Mouse (Mus musculus) intestine, embryonic 16.5 days (tissue): ENCODE measurements around the gene Zfp296. TPM values are rescaled to one million over a fixed set of nuclear protein-coding genes. Genes with fewer than 3 reads are reported as not detected.

Experiments used
- ATAC-seq: fragments of 200-750 bp; cut with Nextera tagmentation; 2 replicates; pipeline ENCODE4 v1.8.0; 2017; ENCODE audit warnings: moderate TSS enrichment, moderate library complexity
- H3K27ac ChIP-seq: fragments of 300-500 bp; sonication (generic); 2 replicates; pipeline ENCODE4 v1.5.1; 2014; ENCODE audit warnings: mild to moderate bottlenecking, low read length
- H3K27me3 ChIP-seq: fragments of 300-500 bp; sonication (generic); replicated peaks from 2 replicates; pipeline ENCODE4 v1.6.1; 2014; ENCODE audit warnings: low read length, control low read depth, mixed read lengths; ENCODE audit not compliant: control insufficient read depth, insufficient read depth
- H3K36me3 ChIP-seq: fragments of 300-500 bp; sonication (generic); 2 replicates; pipeline ENCODE4 v1.6.1; 2014; ENCODE audit warnings: low read length, control low read depth; ENCODE audit not compliant: control insufficient read depth, insufficient read depth
- H3K4me1 ChIP-seq: fragments of 300-500 bp; sonication (generic); 2 replicates; pipeline ENCODE4 v1.6.1; 2014; ENCODE audit warnings: low read length, control low read depth, mixed read lengths; ENCODE audit not compliant: control insufficient read depth, insufficient read depth
- H3K4me2 ChIP-seq: fragments of 300-500 bp; sonication (generic); 2 replicates; pipeline ENCODE4 v1.6.1; 2014; ENCODE audit warnings: low read depth, low read length, control low read depth
- H3K4me3 ChIP-seq: fragments of 300-500 bp; sonication (generic); 2 replicates; pipeline ENCODE4 v1.5.1; 2014; ENCODE audit warnings: mild to moderate bottlenecking, low read length
- H3K9ac ChIP-seq: fragments of 300-500 bp; sonication (generic); 2 replicates; pipeline ENCODE4 v1.6.1; 2014; ENCODE audit warnings: low read depth, low read length
- H3K9me3 ChIP-seq: fragments of 300-500 bp; sonication (generic); 2 replicates; pipeline ENCODE4 v1.6.1; 2016; ENCODE audit warnings: low read length, control low read depth; ENCODE audit not compliant: control insufficient read depth
- WGBS: fragments of 180-500 bp; shearing (Covaris S2); extraction: QIAGEN DNeasy Blood & Tissue Kit; methylation state at CpG from one replicate; pipeline ENCODE4 v1.1.7; 2014; 5-methylcytosine and 5-hydroxymethylcytosine counted together
- polyA plus RNA-seq: library from polyadenylated mRNA; unstranded; fragments of >200 nt; fragmentation: Nextera tagmentation; extraction: Ambion mirVana; gene quantifications from 2 replicates; pipeline ENCODE4 v1.2.1, GENCODE M21; 2015

The Zfp296 gene
- polyA plus RNA-seq: 0.42 and 0.64 TPM in 2 replicates

DNA sequence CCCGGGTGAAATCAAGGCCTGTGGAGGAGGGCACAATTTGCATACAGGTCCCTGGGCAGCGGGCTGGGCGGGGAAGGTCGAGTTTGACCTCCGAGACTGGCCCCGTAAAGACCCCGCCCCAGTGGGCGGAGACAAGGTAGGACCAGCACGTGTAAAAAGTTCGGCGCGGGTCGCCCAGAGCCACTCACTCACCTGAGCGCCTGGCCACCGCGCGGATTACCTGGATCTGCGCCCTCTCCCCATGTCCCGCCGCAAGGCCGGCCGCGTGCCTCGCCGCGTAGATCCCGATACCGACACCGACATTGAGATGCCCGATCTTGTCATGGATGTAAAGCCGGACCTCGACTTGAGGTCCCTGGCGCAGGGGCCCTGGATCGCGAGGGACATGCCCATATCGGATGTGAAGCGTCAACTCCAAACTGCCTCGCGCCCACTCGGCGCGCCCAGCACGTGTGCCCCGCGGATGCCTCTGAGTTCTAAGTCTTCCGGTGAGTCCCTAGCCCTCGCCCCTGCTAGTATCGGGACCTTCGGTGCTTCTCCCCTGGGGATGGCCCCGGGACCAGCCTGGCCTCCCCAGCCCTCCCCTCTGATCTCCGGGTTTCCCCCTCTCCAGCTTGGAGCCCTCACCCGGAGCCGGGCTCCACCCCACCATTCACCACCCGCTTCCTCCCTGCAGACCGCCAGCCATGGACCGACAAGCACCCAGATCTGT is at the start of gene Zfp296, which contains the start of gene Gemin7:
Zfp296 (plus strand) TSS at position 147 of the 712 bp plus-strand sequence.
Gemin7 (minus strand) TSS at position 455 of the 712 bp plus-strand sequence.
- Histone ChIP-seq H3K36me3 (peaks cover 5% of the 10 kb centered on the region), H3K27me3 (peaks cover 13% of the 10 kb centered on the region), H3K9ac (peak within 1 kb of the TSS; percentile 64), H3K4me3 (peak within 1 kb of the TSS; percentile 51), H3K4me1 (peaks cover 23% of the 10 kb centered on the region), H3K4me2 (peak within 1 kb of the TSS; percentile 97), H3K27ac (no peak within 1 kb of the TSS), H3K9me3 (no peaks in the 10 kb centered on the region)
- WGBS: under 1% methylated on average over 56 of the region's 56 CpGs
- ATAC-seq: no peak

DNA sequence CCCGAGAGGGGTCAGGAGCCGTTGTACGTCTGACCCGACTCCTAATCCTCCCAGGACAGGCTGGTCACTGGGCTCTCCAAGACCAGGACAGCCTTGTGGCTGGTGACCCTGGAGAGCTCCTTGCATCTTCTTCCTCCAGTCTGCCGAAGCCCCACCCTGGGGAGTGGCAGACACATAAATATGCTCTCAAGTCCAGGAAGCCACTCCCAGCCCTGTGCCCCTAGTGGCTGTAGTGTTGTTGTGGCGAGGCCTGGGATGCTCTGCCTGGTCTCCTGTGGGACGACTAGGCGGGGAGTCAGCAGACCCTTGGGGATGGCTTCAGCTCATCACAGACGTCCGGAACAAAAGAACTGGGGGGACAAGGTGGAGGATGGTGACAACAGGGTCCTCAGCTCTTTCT is 46.0 kb upstream of the Zfp296 start:
- Histone ChIP-seq H3K4me3 (no peak overlapping the region), H3K36me3 (peaks cover 27% of the 10 kb centered on the region), H3K27me3 (no peaks in the 10 kb centered on the region), H3K27ac (no peak overlapping the region), H3K9ac (no peak overlapping the region), H3K4me1 (no peaks in the 10 kb centered on the region), H3K4me2 (no peak overlapping the region), H3K9me3 (no peaks in the 10 kb centered on the region)
- ATAC-seq: peak; percentile 79
- 65% methylated on average over 10 of the region's 10 CpGs for WGBS

DNA sequence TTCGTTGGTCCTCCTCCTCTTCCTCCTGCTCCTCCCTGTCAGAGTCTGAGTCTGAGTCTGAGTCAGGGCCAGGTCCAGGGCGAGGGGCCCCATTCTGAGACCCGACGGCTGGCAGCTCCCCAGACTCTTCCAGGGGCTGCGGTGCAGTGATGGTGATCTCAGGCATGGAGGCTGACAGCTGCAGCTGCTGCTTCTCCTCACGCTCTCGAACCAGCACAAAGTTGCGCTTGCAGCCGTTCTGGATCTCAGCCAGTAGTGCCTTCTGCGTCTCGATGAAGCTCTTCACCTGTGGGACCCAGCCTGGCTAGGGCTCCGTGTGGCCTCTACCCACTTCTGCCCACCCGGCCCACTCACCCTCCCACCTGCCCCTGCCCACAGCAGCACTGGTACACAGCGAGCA is 44.8 kb upstream of the Zfp296 start:
- H3K4me3 ChIP-seq: no peak overlapping the region
- no peaks in the 10 kb centered on the region for H3K9me3 ChIP-seq
- no peak overlapping the region for H3K4me2 ChIP-seq
- H3K4me1 ChIP-seq: no peaks in the 10 kb centered on the region
- no peak for ATAC-seq
- H3K36me3 ChIP-seq: peaks cover 27% of the 10 kb centered on the region
- H3K27ac ChIP-seq: no peak overlapping the region
- H3K27me3 ChIP-seq: no peaks in the 10 kb centered on the region
- 85% methylated on average over 14 of the region's 14 CpGs for WGBS
- H3K9ac ChIP-seq: no peak overlapping the region

DNA sequence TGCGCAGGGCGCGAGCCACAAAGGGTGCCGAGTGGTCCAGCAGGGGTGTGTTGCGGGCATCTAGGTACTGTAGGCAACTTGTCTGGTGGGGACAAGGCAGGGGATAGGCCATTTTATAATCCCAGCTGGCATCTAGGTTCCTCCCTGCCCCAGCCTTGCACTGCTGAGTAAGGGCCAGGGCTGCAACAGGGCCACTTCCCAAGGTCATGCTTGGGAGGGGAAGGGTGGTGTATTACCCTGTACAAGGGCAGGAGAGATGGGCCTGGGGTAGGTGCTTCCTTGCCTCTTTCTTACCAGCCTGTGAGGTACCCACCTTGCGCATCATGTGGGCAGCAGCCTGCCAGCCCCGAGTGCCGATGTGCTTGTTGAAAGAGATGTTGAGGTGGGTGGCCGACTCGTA is 42.4 kb upstream of the Zfp296 start:
- Histone ChIP-seq H3K27me3 (no peaks in the 10 kb centered on the region), H3K9ac (no peak overlapping the region), H3K4me2 (no peak overlapping the region), H3K4me1 (no peaks in the 10 kb centered on the region), H3K9me3 (no peaks in the 10 kb centered on the region), H3K27ac (no peak overlapping the region), H3K36me3 (peaks cover 24% of the 10 kb centered on the region; the same call in 1 of the 2 replicates), H3K4me3 (no peak overlapping the region)
- WGBS: 91% methylated on average over 10 of the region's 10 CpGs
- ATAC-seq: no peak

DNA sequence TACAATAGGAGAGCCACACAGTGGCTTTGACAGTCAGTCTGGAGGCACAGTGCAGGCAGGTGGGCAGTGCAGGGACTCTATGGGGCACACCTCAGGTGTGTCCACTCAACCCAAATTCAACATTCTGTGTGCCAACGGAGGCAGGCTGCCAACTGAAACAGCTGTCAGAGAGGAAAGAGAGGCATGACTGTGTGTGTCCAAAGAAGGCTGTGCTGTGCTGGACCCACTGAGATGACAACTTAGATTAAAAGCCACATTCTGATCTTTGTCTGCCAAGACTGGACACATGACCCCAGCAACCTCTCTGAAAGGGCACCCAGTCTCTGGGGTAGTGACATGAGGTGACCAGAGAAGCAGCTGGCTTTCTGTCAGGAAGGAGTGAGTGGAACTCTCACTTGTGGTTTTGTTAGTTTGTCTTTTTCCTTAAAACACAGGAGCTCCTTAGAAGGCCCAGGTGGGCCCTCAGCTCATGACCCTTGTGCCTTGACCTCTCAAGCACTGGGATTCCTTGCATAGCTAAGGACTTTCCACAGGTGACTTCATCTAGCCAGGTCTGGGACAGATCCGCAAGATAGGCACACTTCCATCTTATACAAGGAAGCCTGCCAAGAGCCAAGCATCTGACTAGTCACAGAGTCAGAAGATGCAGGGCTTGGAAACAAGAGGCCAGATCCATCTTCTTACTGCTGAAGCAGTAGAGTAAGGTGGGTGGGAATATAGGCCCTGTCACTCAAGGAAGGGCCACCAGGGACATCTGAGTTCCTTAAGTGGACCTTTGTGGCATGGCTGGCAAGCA is 36.1 kb upstream of the Zfp296 start:
- H3K27ac ChIP-seq: no peak overlapping the region
- 83% methylated on average over 2 of the region's 2 CpGs for WGBS

DNA sequence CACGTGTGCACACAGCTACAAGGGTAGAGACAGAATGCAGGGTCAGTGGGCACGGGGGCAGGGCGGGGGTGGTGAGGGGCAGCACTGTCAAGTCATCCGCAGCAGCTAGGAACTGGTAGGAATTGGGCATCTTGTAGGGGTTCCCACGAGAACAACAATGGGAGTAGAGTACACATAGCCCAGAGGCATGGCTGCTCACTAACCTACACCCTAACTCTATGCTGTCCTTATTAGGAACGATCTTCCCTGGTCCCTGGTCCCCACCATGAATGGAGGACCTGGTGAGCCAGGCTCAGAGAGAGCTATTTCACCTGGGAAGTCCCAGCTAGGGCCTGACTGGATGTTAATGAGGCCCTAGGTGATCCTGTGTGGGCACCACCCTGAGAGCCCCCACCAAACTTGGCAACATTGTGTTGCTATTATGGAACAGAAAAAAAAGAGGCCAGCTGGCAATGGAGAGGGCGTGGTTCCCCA is 35.4 kb upstream of the Zfp296 start:
- WGBS: 78% methylated on average over 7 of the region's 7 CpGs
- Histone ChIP-seq H3K27me3 (no peaks in the 10 kb centered on the region), H3K4me3 (no peak overlapping the region), H3K36me3 (no peaks in the 10 kb centered on the region), H3K4me1 (peaks cover 25% of the 10 kb centered on the region), H3K9ac (0 out of 2 replicates have a peak overlapping the region, but pooled peaks have one; percentile 24), H3K9me3 (no peaks in the 10 kb centered on the region), H3K27ac (peak overlapping the region; percentile 4; the same call in 1 of the 2 replicates), H3K4me2 (no peak overlapping the region)
- peak; percentile 6; the same call in 1 of the 2 replicates for ATAC-seq

More for the DNA sequence above, 36.1 kb upstream of the Zfp296 start:
- Histone ChIP-seq H3K4me3 (no peak overlapping the region), H3K27me3 (no peaks in the 10 kb centered on the region), H3K9ac (no peak overlapping the region), H3K4me1 (peaks cover 18% of the 10 kb centered on the region), H3K9me3 (no peaks in the 10 kb centered on the region), H3K4me2 (no peak overlapping the region), H3K36me3 (no peaks in the 10 kb centered on the region)
- ATAC-seq: no peak

DNA sequence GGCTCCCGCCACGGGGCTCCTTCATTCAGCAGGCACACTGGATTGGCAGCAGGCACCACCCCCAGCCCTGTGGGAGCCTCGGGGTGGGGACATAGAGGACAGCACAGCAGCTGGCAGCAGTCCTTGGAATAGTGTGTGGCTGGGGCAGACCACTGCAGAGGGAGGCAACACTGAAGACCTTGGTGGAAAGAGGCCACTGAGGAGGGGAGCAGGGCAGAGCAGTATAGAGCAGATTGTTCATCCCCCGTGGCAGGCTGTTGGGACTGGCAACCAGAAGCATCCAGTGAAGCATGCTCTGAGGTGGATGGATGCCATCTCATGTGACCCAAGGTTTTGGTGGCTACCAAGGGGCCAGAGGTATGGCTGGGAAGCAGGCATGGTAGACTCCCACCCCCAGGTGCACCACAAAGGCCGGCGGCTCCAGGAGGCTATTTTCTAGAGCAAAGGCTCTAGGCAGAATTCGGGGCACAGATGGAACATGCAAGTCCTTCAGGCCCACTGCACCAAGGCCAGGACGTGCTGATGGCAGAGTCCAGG is 34.9 kb upstream of the Zfp296 start:
- no peaks in the 10 kb centered on the region for H3K9me3 ChIP-seq
- ATAC-seq: peak; percentile 46; the same call in 1 of the 2 replicates
- WGBS: 70% methylated on average over 8 of the region's 8 CpGs
- H3K4me2 ChIP-seq: no peak overlapping the region
- H3K36me3 ChIP-seq: no peaks in the 10 kb centered on the region
- H3K4me1 ChIP-seq: peaks cover 25% of the 10 kb centered on the region
- peak overlapping the region; percentile 4; the same call in 1 of the 2 replicates for H3K27ac ChIP-seq
- H3K27me3 ChIP-seq: no peaks in the 10 kb centered on the region
- H3K4me3 ChIP-seq: no peak overlapping the region
- H3K9ac ChIP-seq: 0 out of 2 replicates have a peak overlapping the region, but pooled peaks have one; percentile 24

DNA sequence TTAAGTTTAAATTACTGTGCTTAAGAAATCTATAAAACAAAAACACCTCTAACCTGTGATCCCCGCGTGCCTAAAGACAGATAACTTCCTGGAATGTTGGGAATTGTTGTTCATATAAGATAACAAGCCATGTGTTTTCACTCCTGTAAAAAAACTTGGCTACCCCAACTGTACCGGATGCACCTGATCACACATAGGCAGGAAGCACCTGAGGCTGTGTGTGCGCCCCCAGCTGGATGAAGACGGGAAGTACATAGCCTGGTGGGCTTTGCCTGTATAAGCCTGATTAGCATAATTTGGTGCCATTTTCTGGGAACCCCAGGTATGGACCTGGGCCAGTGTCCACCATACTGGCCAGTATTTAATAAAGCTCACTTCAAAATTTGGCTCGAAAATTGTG is 33.5 kb upstream of the Zfp296 start:
- Histone ChIP-seq H3K9me3 (no peaks in the 10 kb centered on the region), H3K27me3 (no peaks in the 10 kb centered on the region), H3K4me2 (no peak overlapping the region), H3K36me3 (no peaks in the 10 kb centered on the region), H3K27ac (no peak overlapping the region), H3K4me1 (peaks cover 34% of the 10 kb centered on the region), H3K4me3 (no peak overlapping the region), H3K9ac (no peak overlapping the region)
- no peak for ATAC-seq
- WGBS: 48% methylated on average over 6 of the region's 6 CpGs

DNA sequence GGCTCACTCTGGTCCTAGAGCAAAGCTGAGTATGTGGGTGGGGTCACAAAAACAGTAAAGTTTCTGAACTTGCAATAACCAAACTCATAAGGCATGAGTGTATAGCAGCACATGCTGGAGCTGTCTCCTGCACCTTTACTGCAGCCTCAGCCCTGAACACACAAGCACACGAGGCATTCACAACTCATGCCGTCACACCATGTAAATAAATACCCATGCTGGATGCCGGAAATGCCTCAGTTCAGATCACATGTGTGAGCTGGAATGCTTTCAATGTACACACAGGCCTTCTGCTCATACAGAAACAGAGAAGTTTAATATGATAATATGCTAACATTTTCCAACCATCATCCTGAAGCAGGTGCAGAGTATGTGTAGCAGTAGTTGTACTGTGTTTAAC is 31.1 kb upstream of the Zfp296 start:
- peaks cover 34% of the 10 kb centered on the region for H3K4me1 ChIP-seq
- H3K36me3 ChIP-seq: no peaks in the 10 kb centered on the region
- H3K9me3 ChIP-seq: no peaks in the 10 kb centered on the region
- peak; percentile 21; the same call in 1 of the 2 replicates for ATAC-seq
- 29% methylated on average over 3 of the region's 3 CpGs for WGBS
- H3K27me3 ChIP-seq: no peaks in the 10 kb centered on the region
- H3K4me3 ChIP-seq: no peak overlapping the region
- no peak overlapping the region for H3K4me2 ChIP-seq
- no peak overlapping the region for H3K9ac ChIP-seq
- H3K27ac ChIP-seq: 0 out of 2 replicates have a peak overlapping the region, but pooled peaks have one; percentile 27
